Mouse (Mus musculus): Measurements from ENCODE around the gene Gfod1.

GRCm38 (mm10) chr13:43246876-43247275, 57.1 kb downstream of the Gfod1 start:
- TF ChIP-seq CTCF (conservative IDR thresholded peaks at IDR 0.05; ENCODE audit: low read length) (no peak), POU5F1 (IDR thresholded peaks at IDR 0.05; ENCODE audit: borderline replicate concordance, low read length) (no peak), NANOG (IDR thresholded peaks at IDR 0.05; ENCODE audit: borderline replicate concordance, low read length) (no peak)
